In the genomic region with DNA sequence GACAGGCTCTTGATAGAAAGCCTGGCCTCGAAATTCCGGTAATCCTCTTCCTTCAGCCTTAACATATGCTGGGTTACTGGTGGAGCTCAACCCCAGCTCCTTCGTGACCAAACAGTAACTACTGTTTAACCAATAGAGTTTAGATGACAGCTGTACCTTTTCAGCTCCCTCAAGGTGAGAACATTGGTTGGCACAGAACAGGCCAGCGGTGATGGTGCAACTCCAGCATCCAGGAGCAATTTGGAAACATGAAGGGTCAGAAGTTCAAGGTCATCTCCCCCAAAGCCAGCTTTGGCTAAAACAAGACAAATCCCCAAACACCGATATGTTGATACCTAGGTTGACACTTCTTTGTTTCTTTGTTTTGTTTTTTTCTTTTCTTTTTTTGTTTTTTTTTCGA, we compare ENCODE assay signal across 8 mouse cellular contexts. TPM values are rescaled to one million over a fixed set of nuclear protein-coding genes. Genes with fewer than 3 reads are reported as not detected.
DNase-seq lines count a peak whose midpoint lies in the region; ATAC-seq and TF ChIP-seq lines count a peak whose summit lies in the region.

No protein-coding gene starts in this region.

- peak overlapping the region; percentile 76; the same call in 1 of the 2 replicates for H3K27ac ChIP-seq in cerebellum, adult 2 months (ENCODE audit: insufficient read depth, low read length)
- no peak overlapping the region for H3K27ac ChIP-seq in neural tube, embryonic 11.5 days (ENCODE audit: low read depth, low read length)
- H3K27ac ChIP-seq in limb, embryonic 13.5 days: no peak overlapping the region
- no peak overlapping the region for H3K27ac ChIP-seq in stomach, embryonic 14.5 days (ENCODE audit: low read length)

- H3K27me3 ChIP-seq in cerebellum, adult 2 months (ENCODE audit: control insufficient read depth, insufficient read depth, low read length): no peaks in the 10 kb centered on the region
- no peaks in the 10 kb centered on the region for H3K27me3 ChIP-seq in neural tube, embryonic 11.5 days (ENCODE audit: control insufficient read depth, insufficient read depth, low read length)
- peaks cover 34% of the 10 kb centered on the region for H3K27me3 ChIP-seq in limb, embryonic 13.5 days
- H3K27me3 ChIP-seq in stomach, embryonic 14.5 days (ENCODE audit: control insufficient read depth, insufficient read depth, low read length): no peaks in the 10 kb centered on the region

- peak overlapping the region; percentile 61 for H3K9ac ChIP-seq in neural tube, embryonic 11.5 days (ENCODE audit: low read length)
- H3K9ac ChIP-seq in limb, embryonic 13.5 days: peak overlapping the region; percentile 75
- H3K9ac ChIP-seq in stomach, embryonic 14.5 days (replicated peaks; ENCODE audit: low read depth, low read length): peak overlapping the region; percentile 51; the same call in 1 of the 2 replicates

- no peak for TF ChIP-seq CTCF in cerebellum, adult 2 months (IDR thresholded peaks at IDR 0.05; ENCODE audit: borderline replicate concordance, insufficient read depth, low read depth, low read length)

- H3K4me1 ChIP-seq in cerebellum, adult 2 months (ENCODE audit: control insufficient read depth, insufficient read depth, low read length): peaks cover 4% of the 10 kb centered on the region
- peaks cover 12% of the 10 kb centered on the region for H3K4me1 ChIP-seq in neural tube, embryonic 11.5 days (ENCODE audit: control insufficient read depth, insufficient read depth, low read length)
- peaks cover 31% of the 10 kb centered on the region for H3K4me1 ChIP-seq in limb, embryonic 13.5 days
- H3K4me1 ChIP-seq in stomach, embryonic 14.5 days (ENCODE audit: control insufficient read depth, insufficient read depth, low read length): peaks cover 11% of the 10 kb centered on the region; the same call in 1 of the 2 replicates

- no peaks in the 10 kb centered on the region for H3K36me3 ChIP-seq in neural tube, embryonic 11.5 days (ENCODE audit: control insufficient read depth, insufficient read depth, low read length)
- no peaks in the 10 kb centered on the region for H3K36me3 ChIP-seq in limb, embryonic 13.5 days
- no peaks in the 10 kb centered on the region for H3K36me3 ChIP-seq in stomach, embryonic 14.5 days (ENCODE audit: control insufficient read depth, insufficient read depth, low read length)

- peak overlapping the region; percentile 90 for H3K4me3 ChIP-seq in cerebellum, adult 2 months (replicated peaks; ENCODE audit: insufficient read depth, low read depth, low read length)
- H3K4me3 ChIP-seq in neural tube, embryonic 11.5 days (ENCODE audit: low read depth, low read length): peak overlapping the region; percentile 47
- peak overlapping the region; percentile 66 for H3K4me3 ChIP-seq in limb, embryonic 13.5 days
- H3K4me3 ChIP-seq in stomach, embryonic 14.5 days (ENCODE audit: low read depth, low read length): peak overlapping the region; percentile 51

- peak overlapping the region; percentile 55 for H3K4me2 ChIP-seq in neural tube, embryonic 11.5 days (ENCODE audit: low read depth)
- H3K4me2 ChIP-seq in limb, embryonic 13.5 days (replicated peaks): peak overlapping the region; percentile 93
- H3K4me2 ChIP-seq in stomach, embryonic 14.5 days (replicated peaks; ENCODE audit: low read depth, low read length): peak overlapping the region; percentile 93

- no peak for ATAC-seq in neural tube, embryonic 11.5 days (ENCODE audit: insufficient read depth, low FRiP score, low TSS enrichment)
- ATAC-seq in limb, embryonic 13.5 days (ENCODE audit: low FRiP score, low read depth): no peak
- ATAC-seq in stomach, embryonic 14.5 days (ENCODE audit: insufficient number of reproducible peaks, insufficient read depth, low FRiP score, low read depth): no peak

- H3K9me3 ChIP-seq in neural tube, embryonic 11.5 days (ENCODE audit: control insufficient read depth, low read length): no peaks in the 10 kb centered on the region
- no peaks in the 10 kb centered on the region for H3K9me3 ChIP-seq in limb, embryonic 13.5 days
- no peaks in the 10 kb centered on the region for H3K9me3 ChIP-seq in stomach, embryonic 14.5 days (ENCODE audit: control insufficient read depth, low read depth, low read length)

- TF ChIP-seq POLR2A in cerebellum, adult 2 months (IDR thresholded peaks at IDR 0.05; ENCODE audit: borderline replicate concordance, insufficient read depth, low read length): no peak

- 67% methylated on average over 6 of the region's 6 CpGs for WGBS in cerebellum, adult 2 months
- 75% methylated on average over 6 of the region's 6 CpGs for WGBS in neural tube, embryonic 11.5 days
- 65% methylated on average over 6 of the region's 6 CpGs for WGBS in limb, embryonic 13.5 days
- 52% methylated on average over 6 of the region's 6 CpGs for WGBS in stomach, embryonic 14.5 days

- DNase-seq in cerebellum, adult 2 months: no peak
- no peak for DNase-seq in cerebellum, postnatal 4 days (ENCODE audit: low spot score in 2 of 2)
- no peak for DNase-seq in neural tube, embryonic 11.5 days (ENCODE audit: low spot score)
- DNase-seq in neural tube, embryonic 10.5 days (ENCODE audit: extremely low spot score, low spot score): no peak
- no peak for DNase-seq in frontal cortex, postnatal 10 days (ENCODE audit: low spot score in 2 of 2)
- no peak for DNase-seq in spleen, adult 18-20 months

RNA-seq across cellular contexts. Expression of a gene that starts 3.3 kb away (rescaled TPM):
- 6.8 and 7.7 TPM in 2 replicates for polyA plus RNA-seq in cerebellum, adult 2 months (2012; rRNA removed)
- 3.5 and 4.5 TPM in 2 replicates for polyA plus RNA-seq in neural tube, embryonic 11.5 days (2014; fragmentation: Nextera tagmentation; extraction: Ambion mirVana)
- 1.9 and 2.3 TPM in 2 replicates for polyA plus RNA-seq in limb, embryonic 13.5 days (2015; fragmentation: Nextera tagmentation; extraction: Ambion mirVana)
- 2.5 and 2.6 TPM in 2 replicates for polyA plus RNA-seq in stomach, embryonic 14.5 days (2014; fragmentation: Nextera tagmentation; extraction: Ambion mirVana)

RNA-seq across cellular contexts. Expression of a gene that starts 29.4 kb away (rescaled TPM):
- polyA plus RNA-seq in cerebellum, adult 2 months (2012; rRNA removed): 30.1 and 32.2 TPM in 2 replicates
- 632 and 636 TPM in 2 replicates for polyA plus RNA-seq in neural tube, embryonic 11.5 days (2014; fragmentation: Nextera tagmentation; extraction: Ambion mirVana)
- 376 and 389 TPM in 2 replicates for polyA plus RNA-seq in limb, embryonic 13.5 days (2015; fragmentation: Nextera tagmentation; extraction: Ambion mirVana)
- polyA plus RNA-seq in stomach, embryonic 14.5 days (2014; fragmentation: Nextera tagmentation; extraction: Ambion mirVana): 369 and 383 TPM in 2 replicates

Comparison
In these comparisons a context has a peak if more than half of its experiments do, and no peak if none do; other contexts are left out.
1. RNA of a gene that starts 29.4 kb away (polyA plus RNA-seq): 632 to 636 TPM in neural tube, embryonic 11.5 days, 376 to 389 TPM in limb, embryonic 13.5 days and 369 to 383 TPM in stomach, embryonic 14.5 days; 30.1 to 32.2 TPM in cerebellum, adult 2 months; every median in the first group is over 10 times any median in the second.
2. Peak in every context shown above with its lines, with median percentiles within 50 percentile points of each other: H3K4me3 ChIP-seq, H3K4me2 ChIP-seq and H3K9ac ChIP-seq.